Mouse (Mus musculus) heart, embryonic 15.5 days (tissue): ENCODE data around the gene Ints1. TPM values are rescaled to one million over a fixed set of nuclear protein-coding genes. Genes with fewer than 3 reads are reported as not detected.
A peak's percentile ranks its signal among the peaks of the same experiment; 100 is the strongest.

Source experiments
- ATAC-seq: fragments of 200-750 bp; cut with Nextera tagmentation; replicated peaks from 2 replicates; pipeline ENCODE4 v1.8.0; 2017; ENCODE audit warnings: low read depth, moderate TSS enrichment; ENCODE audit not compliant: insufficient number of reproducible peaks, insufficient read depth, low FRiP score
- H3K27ac ChIP-seq: fragments of 300-500 bp; sonication (generic); 2 replicates; pipeline ENCODE4 v1.5.1; 2015; ENCODE audit warnings: mild to moderate bottlenecking, inconsistent platforms
- H3K27me3 ChIP-seq: fragments of 300-500 bp; sonication (generic); 2 replicates; pipeline ENCODE4 v1.6.1; 2015; ENCODE audit warnings: inconsistent platforms
- H3K36me3 ChIP-seq: fragments of 300-500 bp; sonication (generic); 2 replicates; pipeline ENCODE4 v1.6.1; 2015; ENCODE audit warnings: mild to moderate bottlenecking, inconsistent platforms
- H3K4me1 ChIP-seq: fragments of 300-500 bp; sonication (generic); replicated peaks from 2 replicates; pipeline ENCODE4 v1.6.1; 2015; ENCODE audit warnings: inconsistent platforms
- H3K4me2 ChIP-seq: fragments of 300-500 bp; sonication (generic); 2 replicates; pipeline ENCODE4 v1.6.1; 2015; ENCODE audit warnings: inconsistent platforms, mild to moderate bottlenecking, moderate library complexity
- H3K4me3 ChIP-seq: fragments of 300-500 bp; sonication (generic); 2 replicates; pipeline ENCODE4 v1.5.1; 2015; ENCODE audit warnings: mild to moderate bottlenecking, inconsistent platforms
- H3K9ac ChIP-seq: fragments of 300-500 bp; sonication (generic); 2 replicates; pipeline ENCODE4 v1.6.1; 2015; ENCODE audit warnings: mild to moderate bottlenecking, inconsistent platforms
- H3K9me3 ChIP-seq: fragments of 300-500 bp; sonication (generic); replicated peaks from 2 replicates; pipeline ENCODE4 v1.6.1; 2016; ENCODE audit warnings: inconsistent platforms
- WGBS: fragments of 180-500 bp; shearing (Covaris S2); methylation state at CpG from one replicate; pipeline ENCODE4 v1.1.7; 2015; ENCODE audit warnings: mixed read lengths; 5-methylcytosine and 5-hydroxymethylcytosine counted together
- polyA plus RNA-seq: library from polyadenylated mRNA; unstranded; fragments of >200 nt; fragmentation: Nextera tagmentation; extraction: Ambion mirVana; gene quantifications from 2 replicates; pipeline ENCODE4 v1.2.1, GENCODE M21; 2015

Gene Ints1
- polyA plus RNA-seq, 1 experiment from 2014 or later, result 12.6 TPM

DNA sequence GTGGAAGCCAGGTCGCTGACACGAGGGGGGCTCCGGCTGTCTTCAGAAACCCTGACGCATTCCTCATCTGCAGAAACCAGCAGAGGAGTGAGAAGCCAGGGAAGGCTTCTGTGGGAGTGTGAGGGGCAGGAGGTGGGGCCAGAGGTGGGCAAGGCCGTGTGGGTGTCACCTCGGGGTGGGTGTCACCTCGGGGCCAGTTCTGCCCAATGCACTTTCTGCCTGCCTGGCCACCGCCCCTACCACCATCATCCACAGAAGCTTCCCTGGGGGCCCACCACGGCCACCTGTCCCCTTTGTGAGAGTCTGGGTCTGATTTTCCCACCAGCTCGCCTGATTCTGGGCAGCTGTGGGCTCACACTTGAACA lies 37.6 kb upstream of the Ints1 start:
- Histone ChIP-seq H3K4me3 (no peak overlapping the region), H3K27me3 (peaks cover 25% of the 10 kb centered on the region), H3K4me1 (peaks cover 6% of the 10 kb centered on the region; the same call in 1 of the 2 replicates), H3K9ac (no peak overlapping the region), H3K4me2 (no peak overlapping the region), H3K9me3 (no peaks in the 10 kb centered on the region), H3K27ac (no peak overlapping the region), H3K36me3 (no peaks in the 10 kb centered on the region)
- no peak for ATAC-seq
- WGBS, result 34% methylated on average over 10 of the region's 10 CpGs

DNA sequence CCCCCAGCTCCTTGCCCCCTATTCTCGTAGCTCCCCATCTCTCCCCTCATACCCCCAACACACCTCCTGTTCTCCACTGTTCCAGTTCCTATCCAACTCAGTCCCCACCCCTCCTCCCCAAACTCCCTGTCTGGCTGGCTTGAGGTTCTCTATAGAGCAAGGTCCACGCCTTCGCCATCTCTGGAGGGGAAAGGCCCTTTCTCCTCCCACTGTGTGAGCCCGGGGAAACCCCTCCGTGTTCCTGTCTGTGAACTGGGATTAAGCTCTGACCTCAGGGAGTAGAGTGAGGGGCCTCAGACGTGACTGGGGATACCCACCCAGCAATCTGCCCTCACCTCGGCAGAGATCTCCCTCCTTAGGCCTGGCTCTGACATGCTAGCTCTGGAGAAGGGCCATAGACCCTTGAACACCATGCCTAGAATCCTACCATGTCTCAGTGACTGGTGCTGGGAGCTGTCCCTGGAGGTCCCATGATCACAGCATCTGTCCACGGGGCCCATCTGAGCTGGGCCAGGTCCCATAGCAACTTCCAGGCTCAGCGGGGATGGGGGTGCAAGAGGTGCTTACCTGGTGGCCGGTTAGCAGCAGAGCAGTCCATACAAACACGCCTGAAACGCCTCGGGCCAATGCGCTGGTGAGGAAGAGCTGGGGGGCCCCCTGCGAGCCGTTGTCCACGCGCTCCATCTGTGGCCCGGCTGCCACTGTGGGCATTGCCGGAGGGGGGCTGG lies 37.1 kb upstream of the Ints1 start:
- Histone ChIP-seq H3K4me1 (peaks cover 6% of the 10 kb centered on the region; the same call in 1 of the 2 replicates), H3K9me3 (no peaks in the 10 kb centered on the region), H3K27me3 (peaks cover 25% of the 10 kb centered on the region), H3K27ac (no peak overlapping the region), H3K4me3 (no peak overlapping the region), H3K9ac (no peak overlapping the region), H3K36me3 (no peaks in the 10 kb centered on the region), H3K4me2 (no peak overlapping the region)
- no peak for ATAC-seq
- WGBS, result 62% methylated on average over 20 of the region's 20 CpGs

DNA sequence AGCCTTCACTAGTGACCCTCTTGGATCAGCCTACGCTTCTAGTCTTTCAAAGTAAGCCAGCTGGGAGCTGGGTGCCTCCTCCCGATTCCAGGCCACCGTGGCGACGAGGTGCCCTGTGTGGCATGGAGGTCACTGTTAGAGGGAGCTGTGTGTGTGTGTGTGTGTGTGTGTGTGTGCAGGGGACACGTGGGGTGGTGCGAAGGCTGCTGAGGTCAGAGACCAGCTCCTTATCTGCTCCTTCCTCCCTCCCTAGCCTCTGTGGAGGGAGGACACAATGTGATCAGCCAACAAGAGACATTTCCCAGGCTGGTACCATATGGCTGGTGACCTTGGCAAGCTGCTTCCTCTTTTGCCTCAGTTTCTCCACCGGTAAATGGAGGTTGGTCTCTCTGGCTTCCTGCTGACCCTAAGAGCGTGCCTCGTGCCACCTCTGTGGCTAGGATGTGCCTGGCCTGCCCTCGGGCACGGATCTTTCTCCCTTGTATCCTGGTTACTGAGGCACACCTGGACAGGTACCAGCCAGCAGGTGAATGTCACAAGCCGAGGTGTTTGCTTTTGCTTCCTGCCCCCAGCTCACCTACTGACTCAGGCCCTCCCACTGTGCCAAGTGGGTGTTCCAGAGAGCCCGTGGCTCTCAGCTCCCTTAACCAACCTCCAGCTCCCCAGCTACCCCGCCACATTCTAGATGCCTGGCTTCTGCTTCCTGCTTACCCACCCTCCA lies 36.4 kb upstream of the Ints1 start:
- H3K4me2 ChIP-seq, result no peak overlapping the region
- WGBS, result 59% methylated on average over 15 of the region's 15 CpGs
- no peak for ATAC-seq
- no peak overlapping the region for H3K9ac ChIP-seq
- H3K27me3 ChIP-seq, result peaks cover 25% of the 10 kb centered on the region
- no peak overlapping the region for H3K27ac ChIP-seq
- peaks cover 6% of the 10 kb centered on the region; the same call in 1 of the 2 replicates for H3K4me1 ChIP-seq
- H3K9me3 ChIP-seq, result no peaks in the 10 kb centered on the region
- no peak overlapping the region for H3K4me3 ChIP-seq
- H3K36me3 ChIP-seq, result no peaks in the 10 kb centered on the region

DNA sequence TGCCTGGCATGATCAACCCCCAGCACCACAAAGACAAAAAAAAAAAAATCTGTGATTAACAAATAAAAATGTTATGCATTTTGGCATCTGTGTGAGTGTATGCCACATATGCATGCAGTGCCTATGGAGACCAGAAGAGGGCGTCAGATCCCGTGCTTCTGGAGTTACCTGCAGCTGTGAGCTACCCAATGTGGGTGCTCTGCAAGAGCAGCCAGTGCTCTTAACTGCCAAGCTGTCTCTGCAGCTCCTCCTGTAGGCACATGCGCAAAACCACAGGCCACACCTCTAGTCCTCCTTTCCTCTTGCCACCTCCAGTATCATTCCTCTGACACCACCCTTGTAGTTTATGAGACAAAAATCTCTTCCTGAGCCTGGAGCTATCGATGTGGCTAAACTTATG lies 33.9 kb upstream of the Ints1 start:
- Histone ChIP-seq H3K4me3 (no peak overlapping the region), H3K9me3 (no peaks in the 10 kb centered on the region), H3K4me1 (peaks cover 4% of the 10 kb centered on the region), H3K27ac (no peak overlapping the region), H3K4me2 (no peak overlapping the region), H3K36me3 (no peaks in the 10 kb centered on the region), H3K27me3 (peaks cover 18% of the 10 kb centered on the region), H3K9ac (no peak overlapping the region)
- ATAC-seq, result no peak
- WGBS, result 54% methylated on average over 4 of the region's 4 CpGs

DNA sequence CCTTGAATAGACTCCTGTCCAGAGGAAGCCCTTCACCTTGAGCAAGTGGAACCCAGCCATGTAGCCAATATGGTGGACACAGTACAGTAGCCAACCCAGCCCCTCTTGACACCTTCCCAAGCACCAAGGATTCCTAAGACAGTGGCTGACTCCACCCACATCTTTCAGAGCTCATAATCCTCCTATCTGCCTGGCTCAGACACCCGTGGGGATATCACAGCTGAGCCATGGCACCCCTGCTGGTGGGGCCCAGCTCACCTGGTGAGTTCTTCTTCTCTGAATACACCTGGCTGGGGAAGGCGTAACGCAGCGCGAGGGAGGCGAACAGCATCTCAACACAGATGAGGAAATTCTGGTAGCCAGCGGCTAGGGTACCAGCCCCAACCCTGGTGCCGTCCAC lies 30.4 kb upstream of the Ints1 start:
- Histone ChIP-seq H3K36me3 (peaks cover 13% of the 10 kb centered on the region), H3K27me3 (no peaks in the 10 kb centered on the region), H3K4me1 (peaks cover 23% of the 10 kb centered on the region), H3K27ac (no peak overlapping the region), H3K4me2 (no peak overlapping the region), H3K4me3 (no peak overlapping the region), H3K9me3 (no peaks in the 10 kb centered on the region), H3K9ac (no peak overlapping the region)
- 87% methylated on average over 8 of the region's 8 CpGs for WGBS
- ATAC-seq, result no peak

DNA sequence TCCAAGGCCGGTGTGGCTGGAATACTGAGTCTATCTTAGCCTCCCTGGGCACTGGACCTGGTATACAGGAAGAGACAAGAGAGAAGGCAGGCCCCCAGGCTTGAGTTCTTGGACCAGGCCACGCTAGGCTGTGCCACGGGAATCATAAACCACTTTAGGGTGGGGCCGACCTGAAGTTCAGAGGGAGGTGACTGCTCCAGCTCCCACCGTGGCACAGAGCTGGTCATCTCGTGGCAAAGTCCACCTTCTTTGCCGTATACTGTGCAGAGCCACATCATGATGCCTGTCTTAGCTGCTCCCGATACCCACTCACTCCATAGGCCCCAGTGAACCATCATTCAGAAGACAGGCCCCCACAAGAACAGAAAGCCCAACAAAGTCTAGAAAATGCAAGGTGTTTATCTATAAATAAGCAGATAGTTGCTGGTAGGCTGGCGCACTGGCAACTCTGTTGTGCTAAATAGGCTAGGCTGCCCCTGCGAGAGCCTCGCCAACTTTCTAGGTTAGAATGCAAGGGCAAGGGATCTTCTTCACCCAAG lies 29.2 kb upstream of the Ints1 start:
- no peak overlapping the region for H3K4me2 ChIP-seq
- no peaks in the 10 kb centered on the region for H3K9me3 ChIP-seq
- H3K4me1 ChIP-seq, result peaks cover 30% of the 10 kb centered on the region
- H3K27ac ChIP-seq, result peak overlapping the region; percentile 66
- no peak overlapping the region for H3K4me3 ChIP-seq
- H3K9ac ChIP-seq, result no peak overlapping the region
- peaks cover 26% of the 10 kb centered on the region for H3K36me3 ChIP-seq
- no peaks in the 10 kb centered on the region for H3K27me3 ChIP-seq
- WGBS, result 65% methylated on average over 11 of the region's 11 CpGs
- ATAC-seq, result no peak

DNA sequence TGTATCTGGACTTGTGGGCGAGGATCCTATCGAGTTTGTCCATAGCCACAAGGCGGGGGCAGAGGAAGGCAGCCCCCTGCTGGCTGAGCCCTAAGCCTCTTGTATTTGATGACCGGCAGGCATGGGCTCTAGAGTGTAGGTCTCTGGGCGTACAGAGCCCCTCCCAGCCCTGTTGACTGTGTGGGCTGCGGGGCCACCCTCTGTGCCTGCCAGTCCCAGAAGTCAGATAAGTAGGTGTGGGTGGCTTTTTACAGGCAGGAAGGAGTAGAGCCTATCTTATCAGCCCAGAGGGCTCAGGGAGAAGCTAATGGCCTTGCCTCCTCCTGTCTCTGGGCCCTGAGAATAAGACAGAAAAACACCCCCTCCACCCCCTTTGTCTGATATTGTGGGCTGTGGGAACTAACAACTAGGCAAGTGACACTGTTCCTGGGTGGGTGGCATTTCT lies 28.7 kb upstream of the Ints1 start:
- Histone ChIP-seq H3K27ac (peak overlapping the region; percentile 66), H3K9me3 (no peaks in the 10 kb centered on the region), H3K36me3 (peaks cover 31% of the 10 kb centered on the region), H3K4me3 (no peak overlapping the region), H3K9ac (no peak overlapping the region), H3K4me1 (peaks cover 33% of the 10 kb centered on the region), H3K27me3 (no peaks in the 10 kb centered on the region), H3K4me2 (peak overlapping the region; percentile 20)
- ATAC-seq, result peak; percentile 71
- WGBS, result 3% methylated on average over 6 of the region's 6 CpGs

DNA sequence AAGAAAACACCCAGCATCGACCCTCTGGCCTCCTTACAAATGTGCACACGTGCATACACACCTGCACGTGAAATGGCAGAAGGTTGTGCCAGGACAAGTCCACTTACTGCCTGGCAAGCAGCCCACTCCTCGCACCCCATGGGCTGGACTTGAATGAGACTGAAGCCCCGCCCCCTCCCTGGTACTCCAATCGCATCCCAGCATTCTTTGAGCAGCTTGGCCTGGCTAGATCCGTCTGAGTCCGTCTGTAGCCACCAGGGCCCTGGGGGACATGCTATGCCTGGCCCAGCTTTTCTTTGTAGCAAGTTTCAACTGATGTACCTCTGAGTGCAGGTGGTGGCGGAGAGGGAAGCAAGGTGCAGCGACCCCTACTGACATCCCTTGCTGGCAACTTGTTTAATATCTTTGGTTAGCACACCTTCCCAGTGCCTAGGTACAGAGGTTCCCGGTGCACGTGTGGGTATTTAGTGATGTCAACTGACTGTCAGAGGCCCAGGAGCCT lies 28.2 kb upstream of the Ints1 start:
- whole genome bisulfite sequencing, result 8% methylated on average over 12 of the region's 12 CpGs
- peak overlapping the region; percentile 66 for H3K27ac ChIP-seq
- peak overlapping the region; percentile 20 for H3K4me2 ChIP-seq
- H3K9me3 ChIP-seq, result no peaks in the 10 kb centered on the region
- no peak overlapping the region for H3K4me3 ChIP-seq
- no peak overlapping the region for H3K9ac ChIP-seq
- peaks cover 38% of the 10 kb centered on the region for H3K4me1 ChIP-seq
- H3K27me3 ChIP-seq, result no peaks in the 10 kb centered on the region
- peak; percentile 63 for ATAC-seq
- peaks cover 33% of the 10 kb centered on the region for H3K36me3 ChIP-seq

DNA sequence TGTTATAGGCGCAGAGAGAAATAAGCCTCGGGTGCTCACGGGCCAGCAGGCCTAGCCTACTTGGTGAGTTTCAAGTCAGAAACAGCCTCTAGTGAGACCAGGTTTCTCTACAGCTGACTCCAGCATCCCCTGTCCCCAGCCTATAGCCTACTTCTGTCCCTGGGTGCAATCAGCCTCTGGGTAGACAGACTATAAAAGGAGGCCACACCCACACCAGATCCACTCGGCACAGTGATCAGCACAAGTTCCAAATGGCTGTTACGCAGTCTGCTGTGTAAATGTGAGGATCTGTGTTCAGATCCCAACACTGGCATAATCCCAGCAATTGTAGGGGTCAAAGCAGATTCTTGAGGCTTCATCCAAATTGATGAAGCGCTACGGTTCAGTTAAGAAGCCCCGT lies 27.7 kb upstream of the Ints1 start:
- Histone ChIP-seq H3K4me2 (peak overlapping the region; percentile 20; the same call in 1 of the 2 replicates), H3K9me3 (no peaks in the 10 kb centered on the region), H3K36me3 (peaks cover 33% of the 10 kb centered on the region), H3K4me1 (peaks cover 43% of the 10 kb centered on the region), H3K27me3 (no peaks in the 10 kb centered on the region), H3K9ac (no peak overlapping the region), H3K4me3 (no peak overlapping the region), H3K27ac (peak overlapping the region; percentile 66)
- WGBS, result 77% methylated on average over 8 of the region's 8 CpGs
- no peak for ATAC-seq

DNA sequence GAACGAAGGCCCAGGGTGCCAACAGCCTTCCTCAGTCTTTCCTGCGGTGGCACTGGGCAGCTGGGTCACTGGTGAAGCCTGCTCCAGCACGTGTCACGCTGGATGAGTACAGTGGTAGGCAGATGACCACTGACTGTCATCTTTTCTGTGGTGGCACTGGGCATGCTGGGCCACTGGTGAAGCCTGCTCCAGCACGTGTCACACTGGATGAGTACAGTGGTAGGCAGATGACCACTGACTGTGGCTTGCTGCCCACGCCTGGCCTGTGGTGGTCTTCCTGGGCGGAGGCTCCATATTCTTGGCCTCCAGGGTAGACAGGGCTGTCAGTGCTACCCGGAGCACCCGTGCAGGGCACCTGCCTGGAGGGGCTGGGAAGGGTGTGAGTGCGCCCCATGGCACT lies 26.4 kb upstream of the Ints1 start:
- Histone ChIP-seq H3K4me1 (peaks cover 55% of the 10 kb centered on the region), H3K4me2 (no peak overlapping the region), H3K27me3 (no peaks in the 10 kb centered on the region), H3K9me3 (no peaks in the 10 kb centered on the region), H3K4me3 (no peak overlapping the region), H3K27ac (no peak overlapping the region), H3K9ac (no peak overlapping the region), H3K36me3 (peaks cover 33% of the 10 kb centered on the region)
- 93% methylated on average over 10 of the region's 10 CpGs for WGBS
- no peak for ATAC-seq

DNA sequence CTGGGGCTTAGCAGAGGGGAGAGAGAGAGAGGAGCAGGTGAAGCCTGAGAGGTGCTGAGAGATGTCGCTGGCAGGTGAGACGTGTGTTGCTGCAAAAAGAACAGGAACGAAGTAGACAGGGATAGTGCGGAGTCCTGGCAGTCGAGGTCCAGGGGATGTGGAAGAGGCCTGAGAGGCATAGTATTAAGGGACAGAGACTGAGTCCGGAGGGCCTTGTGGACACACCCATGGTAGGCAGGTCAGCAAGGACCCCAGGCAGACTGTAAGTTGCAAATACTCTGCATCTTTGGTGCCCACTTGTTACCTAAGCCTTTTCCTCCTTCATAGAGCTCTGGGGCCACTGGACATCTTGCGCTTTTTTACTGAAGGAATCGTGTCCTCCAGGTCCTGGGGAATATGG lies 25.8 kb upstream of the Ints1 start:
- Histone ChIP-seq H3K4me2 (no peak overlapping the region), H3K27ac (peak overlapping the region; percentile 29; the same call in 1 of the 2 replicates), H3K4me1 (peaks cover 61% of the 10 kb centered on the region), H3K4me3 (no peak overlapping the region), H3K27me3 (no peaks in the 10 kb centered on the region), H3K9me3 (no peaks in the 10 kb centered on the region), H3K9ac (no peak overlapping the region), H3K36me3 (peaks cover 33% of the 10 kb centered on the region)
- ATAC-seq, result no peak
- WGBS, result 75% methylated on average over 8 of the region's 8 CpGs
